Mouse (Mus musculus): Measurements from ENCODE around the gene Micu1. TPM values are rescaled to one million over a fixed set of nuclear protein-coding genes. Genes with fewer than 3 reads are reported as not detected.
"Not testable (repeated sequence)": the region's sequence is repeated elsewhere in the genome, so short reads cannot be mapped to it uniquely, and the experiment has no call there.

Micu1 gene
- total RNA-seq, 2 experiments from 2014 or later: 56.1 to 67.3 TPM

DNA sequence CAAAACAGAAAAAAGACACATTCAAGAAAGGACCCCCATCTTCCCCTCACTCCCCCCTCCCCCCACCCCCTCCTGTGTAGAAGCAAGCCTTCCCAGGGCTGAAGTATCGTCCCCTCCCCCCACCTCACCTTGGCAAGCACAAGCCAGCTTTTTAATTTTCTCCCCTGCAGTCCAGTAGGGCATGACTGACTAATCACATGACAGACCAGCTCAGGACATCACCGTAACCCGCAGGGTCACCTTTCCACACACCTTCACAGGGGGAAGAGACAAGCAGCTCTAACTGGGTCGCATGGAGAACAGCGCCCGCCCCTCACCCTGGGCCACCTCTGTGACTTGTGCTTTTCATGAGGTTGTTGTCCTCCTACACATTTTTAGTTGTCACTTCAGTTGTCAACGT is 147.1 kb downstream of the Micu1 start:
- DNase-seq: no peak

DNA sequence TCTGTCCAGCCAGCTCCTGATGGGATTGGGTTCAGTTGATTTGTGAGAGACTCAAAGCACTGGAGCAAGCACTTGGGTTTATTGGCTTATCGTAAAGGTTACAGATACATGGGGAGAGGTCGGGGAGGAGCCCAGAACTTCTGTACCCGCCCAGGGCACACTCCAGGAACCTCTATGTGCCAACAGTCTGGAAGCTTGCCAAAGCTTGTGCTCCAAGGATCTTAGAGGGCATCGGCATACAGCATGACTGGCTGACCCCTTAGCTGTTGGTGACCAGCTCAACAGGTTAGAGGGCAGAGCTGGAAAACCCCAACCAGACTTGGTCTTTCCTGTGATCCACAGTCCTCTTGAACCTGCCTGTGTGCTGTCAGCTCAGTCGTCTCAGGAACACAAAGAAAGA is 154.9 kb downstream of the Micu1 start:
- peak; percentile 55 for DNase-seq

DNA sequence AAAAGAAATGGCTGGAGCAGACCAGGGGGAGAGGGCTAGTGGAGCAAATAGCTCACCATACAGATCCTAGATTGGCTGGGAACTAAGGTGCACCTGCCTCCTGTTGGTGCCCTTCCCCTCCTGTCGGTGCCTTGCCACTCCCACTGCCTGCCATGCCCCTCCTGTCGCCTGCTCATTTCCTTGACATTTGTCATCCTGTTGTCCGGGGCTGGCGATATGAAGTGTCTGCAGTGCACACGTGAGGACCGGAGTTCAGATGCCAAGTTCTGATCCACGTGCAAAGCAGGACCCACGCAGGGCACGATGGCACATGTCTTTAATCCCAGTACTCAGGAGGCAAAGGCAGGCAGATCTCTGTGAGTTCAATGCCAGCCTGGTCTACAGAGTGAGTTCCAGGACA is 158.4 kb downstream of the Micu1 start:
- DNase-seq: no peak

DNA sequence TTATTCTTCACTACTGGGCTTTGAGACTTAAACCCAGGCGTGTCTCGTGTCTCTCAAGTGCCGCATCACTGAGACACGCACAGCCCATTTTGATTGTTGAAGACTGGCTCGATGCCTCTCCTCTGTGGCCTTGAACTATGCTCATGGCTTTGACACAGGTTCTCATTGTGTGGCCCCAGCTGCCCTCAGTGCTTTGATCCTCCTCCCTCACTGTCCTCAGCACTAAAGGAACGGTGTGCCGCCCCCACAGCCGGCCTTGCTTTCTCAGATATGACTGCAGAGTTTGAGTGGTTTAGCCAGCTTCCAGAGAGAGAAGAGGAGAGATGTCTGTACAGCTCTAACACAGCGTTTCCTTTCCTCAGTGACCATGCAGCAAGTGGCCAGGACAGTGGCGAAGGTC is 158.9 kb downstream of the Micu1 start:
- DNase-seq: no peak

DNA sequence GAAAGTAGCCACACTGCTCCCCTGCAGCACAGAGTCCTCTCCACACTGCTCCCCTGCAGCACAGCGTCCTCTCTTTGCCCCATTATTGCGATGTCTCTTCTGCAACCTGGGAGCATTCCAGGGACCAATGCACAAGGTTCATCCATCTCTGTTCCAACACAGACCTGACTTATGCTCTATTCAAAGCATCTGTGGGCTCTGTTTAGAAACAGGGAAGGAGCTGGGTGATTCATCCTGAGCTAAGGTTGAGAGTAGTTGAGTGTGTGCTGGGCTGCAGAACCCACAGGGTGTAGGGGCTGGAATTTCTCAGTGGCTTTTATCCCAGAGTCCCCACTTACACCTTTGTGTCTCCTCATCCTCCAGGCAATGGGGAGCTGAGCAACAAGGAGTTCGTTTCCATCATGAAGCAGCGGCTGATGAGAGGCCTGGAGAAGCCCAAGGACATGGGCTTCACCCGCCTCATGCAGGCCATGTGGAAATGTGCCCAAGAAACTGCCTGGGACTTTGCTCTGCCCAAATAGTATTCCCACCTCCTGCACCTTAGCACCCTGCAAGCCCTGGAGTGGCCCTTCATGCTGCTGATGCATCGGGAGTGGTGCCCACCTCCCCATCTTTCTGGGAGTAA is 160.7 kb downstream of the Micu1 start:
- no peak for DNase-seq

DNA sequence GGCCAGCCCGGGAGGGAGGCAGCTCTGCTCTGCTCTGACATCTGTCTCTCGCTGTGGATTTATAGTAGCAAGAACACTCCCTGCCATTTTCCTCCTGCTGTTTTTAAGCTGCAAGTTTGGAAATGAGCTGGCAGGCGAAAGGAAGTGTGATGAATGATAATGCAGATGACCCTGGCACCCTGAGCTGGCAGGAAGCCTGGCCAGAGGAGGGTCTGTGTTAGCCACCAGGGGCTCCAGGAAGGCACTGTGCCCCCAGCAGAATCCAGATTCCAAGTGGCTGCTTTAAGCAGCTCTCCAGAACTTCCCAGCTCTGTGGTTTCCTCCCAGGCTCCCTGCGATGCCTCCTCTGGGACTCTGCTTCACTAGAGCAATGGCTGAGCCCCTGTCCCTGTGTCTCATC is 161.3 kb downstream of the Micu1 start:
- no peak for DNase-seq

DNA sequence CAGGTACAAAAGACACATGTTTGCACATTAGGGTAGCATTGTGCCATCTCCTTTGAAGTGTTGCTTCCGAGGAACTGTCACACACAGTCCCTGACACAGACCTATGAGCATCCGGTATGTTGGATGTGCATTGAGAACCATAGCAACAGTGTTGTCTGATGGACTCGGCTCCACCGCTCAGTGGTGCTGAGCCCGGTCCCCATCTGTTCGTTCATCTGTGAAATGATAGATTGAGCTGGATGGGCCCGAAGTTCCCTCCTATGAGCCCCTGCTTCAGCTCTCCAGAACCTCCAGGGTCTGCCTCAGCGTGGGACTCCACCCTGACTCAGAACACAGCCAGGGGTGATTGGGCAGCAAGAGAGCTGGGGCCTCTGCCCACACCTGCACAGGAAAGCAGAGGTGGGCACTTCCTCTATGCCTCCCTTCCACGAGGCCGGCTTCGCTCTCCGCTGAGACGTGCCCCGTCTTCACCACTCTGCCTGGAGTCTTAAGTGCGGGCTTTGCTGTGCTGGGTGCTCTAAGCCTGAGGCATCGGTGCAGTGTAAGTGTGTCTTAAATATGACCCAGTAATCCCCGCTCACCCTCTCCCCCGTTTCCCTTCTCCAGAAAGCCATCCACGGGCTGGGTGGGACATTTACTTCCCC is 162.1 kb downstream of the Micu1 start:
- no peak for DNase-seq

DNA sequence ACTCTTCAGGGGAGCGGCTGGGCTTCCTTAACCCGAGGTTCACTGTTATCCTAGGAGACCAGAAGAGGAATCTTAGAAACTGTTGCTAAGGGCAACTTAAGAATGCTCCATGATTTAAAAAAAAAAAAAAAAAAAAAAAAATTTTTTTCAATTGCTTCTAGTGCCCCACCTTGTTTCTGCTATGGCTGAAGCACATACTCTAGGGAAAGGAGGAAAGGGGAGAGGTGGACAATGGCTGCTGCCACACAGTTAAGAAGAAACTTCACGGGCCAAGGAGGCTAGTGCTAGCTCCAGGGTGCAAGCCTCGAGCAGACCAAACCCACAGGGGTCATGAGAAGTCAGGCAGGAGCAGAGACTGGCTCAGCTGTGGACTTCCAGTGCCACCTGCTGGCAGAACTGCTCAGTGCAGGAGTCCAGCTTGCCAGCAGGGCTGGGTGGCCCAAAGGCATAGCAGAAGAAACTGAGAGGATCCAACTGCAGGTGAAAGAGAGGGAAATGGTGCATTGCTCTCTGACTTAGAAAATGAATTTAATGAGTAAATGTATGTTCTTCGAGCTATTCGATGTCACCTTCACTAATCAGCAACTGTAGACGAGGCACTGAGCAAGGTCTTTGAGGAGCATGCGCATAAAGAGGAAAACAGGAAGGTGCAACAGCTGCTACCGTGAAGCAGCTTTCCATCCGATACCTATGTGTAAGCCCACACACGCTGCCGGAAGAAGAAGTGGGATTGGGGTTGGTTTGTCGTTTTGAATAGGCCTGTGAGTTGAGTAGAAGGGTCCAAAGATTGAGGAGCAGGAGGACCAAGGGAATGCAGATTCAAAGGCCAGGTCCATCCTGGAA is 162.8 kb downstream of the Micu1 start:
- DNase-seq: peak; percentile 94

DNA sequence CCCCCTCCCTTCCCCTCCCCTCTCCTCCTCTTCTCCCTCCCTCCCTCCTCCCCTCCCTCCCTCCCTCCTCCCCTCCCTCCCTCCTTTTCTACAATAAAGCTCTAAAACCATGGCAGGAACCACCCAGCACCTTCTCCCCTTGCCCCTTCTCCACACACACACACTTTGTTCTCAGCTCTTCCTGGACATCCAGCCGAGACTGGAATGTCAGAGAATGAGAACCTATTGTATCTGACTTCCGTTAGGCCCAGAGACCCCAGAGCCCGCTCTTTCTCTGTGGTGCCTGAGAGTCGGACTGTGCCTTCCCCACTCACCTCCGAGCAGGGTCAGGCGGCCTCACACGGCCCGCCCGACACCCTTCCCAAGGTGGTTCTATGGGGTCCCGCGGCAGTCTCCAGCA is 166.0 kb downstream of the Micu1 start:
- no peak for DNase-seq

DNA sequence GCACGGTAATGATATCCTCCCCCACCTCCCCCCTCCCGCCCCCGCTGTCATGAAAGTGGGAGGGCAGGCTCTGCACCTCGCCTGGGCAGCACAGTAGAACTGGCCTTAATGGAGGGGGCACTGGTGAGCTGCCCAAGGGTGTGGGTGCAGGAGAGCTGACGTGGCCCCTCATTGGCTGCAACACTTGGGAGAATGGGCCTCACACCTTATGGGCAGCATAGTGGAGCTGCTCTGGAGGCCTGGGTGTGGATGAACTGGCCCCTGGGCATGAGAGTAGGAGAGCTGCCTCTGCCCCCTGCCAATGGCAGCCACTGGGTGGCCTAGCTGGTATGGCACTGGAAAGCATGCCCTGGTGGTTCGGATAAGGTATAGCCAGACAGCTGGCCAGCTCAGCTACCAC is 167.8 kb downstream of the Micu1 start:
- no peak for DNase-seq

DNA sequence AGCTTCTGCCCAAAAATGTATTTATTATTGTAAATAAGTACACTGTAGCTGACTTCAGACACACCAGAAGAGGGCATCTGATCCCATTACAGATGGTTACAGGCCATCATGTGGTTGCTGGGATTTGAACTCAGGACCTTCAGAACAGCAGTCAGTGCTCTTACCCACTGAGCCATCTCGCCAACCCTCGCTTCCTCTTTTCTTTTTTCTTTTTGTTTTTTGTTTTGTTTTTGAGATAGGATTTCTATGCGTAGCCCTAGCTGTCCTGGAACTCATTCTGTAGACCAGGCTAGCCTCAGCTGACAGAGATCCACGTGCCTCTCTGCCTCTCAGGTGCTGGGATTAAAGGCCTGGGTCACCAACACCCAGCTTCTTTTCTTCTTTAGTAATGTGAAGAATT is 170.4 kb downstream of the Micu1 start:
- DNase-seq: not testable (repeated sequence)

DNA sequence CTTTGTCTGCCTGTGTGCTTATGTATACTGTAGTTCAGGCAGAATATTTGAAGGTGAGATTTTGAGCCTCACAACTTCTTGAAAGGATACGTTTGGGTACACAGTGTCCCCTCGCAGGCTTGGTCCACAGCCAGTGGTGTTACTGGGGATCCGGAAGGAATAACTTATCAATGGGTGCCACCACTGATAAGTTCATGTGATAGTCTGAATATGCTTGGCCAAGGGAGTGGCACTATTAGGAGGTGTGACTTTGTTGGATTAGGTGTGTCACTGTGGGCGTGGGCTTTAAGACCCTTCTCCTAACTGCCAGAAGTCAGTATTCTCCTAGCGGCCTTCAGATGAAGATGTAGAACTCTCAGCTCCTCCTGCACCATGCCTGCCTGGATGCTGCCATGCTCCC is 170.9 kb downstream of the Micu1 start:
- DNase-seq: no peak

DNA sequence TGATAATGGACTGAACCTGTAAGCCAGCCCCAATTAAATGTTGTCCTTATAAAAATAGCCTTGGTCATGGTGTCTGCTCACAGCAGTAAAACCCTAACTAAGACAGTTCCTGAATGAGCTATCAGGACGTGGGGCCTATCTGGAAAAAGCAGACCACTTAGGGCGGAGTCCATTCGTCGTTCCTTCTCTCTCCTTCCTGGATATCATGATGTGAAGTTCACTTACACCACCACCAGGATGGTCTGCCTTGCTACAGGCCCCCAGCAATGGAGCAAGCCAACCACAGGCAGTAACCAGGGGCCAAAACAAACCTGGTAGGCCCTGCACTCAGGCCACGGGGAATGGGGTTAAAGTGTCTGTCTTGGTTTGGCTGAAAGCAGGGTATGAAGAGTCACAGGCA is 171.3 kb downstream of the Micu1 start:
- no peak for DNase-seq

DNA sequence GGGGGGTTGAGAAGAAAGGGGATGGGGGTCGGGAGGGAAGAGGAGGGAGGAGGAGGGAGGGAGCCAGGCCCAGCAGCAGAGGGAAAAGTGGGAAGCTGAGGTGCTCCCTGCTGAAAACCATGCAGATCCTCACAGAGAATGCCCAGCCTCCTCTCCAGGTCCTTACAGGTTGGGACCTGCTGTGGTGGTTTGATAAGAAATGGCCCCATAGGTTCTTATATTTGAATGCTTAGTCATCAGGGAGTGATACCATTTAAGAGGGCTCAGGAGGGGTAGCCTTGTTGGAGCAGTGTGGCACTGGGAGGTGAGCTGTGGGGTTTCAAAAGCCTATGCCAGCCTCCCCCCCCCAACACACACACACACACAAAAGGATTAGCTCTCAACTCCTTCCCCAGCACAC is 173.1 kb downstream of the Micu1 start:
- no peak for DNase-seq

DNA sequence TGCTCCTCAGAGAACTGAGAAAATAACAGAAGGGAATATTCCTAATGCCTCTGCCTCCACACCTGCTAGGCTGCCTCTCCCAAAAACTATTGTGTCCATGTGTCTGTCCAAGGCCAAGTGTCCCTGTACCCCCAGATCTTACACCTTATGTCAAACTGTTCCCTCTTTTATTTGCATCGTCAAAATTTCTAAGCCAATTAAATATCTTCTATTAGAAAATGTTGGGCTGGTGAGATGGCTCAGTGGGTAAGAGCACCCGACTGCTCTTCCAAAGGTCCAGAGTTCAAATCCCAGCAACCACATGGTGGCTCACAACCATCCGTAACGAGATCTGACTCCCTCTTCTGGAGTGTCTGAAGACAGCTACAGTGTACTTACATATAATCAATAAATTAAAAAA is 174.4 kb downstream of the Micu1 start:
- not testable (repeated sequence) for DNase-seq

DNA sequence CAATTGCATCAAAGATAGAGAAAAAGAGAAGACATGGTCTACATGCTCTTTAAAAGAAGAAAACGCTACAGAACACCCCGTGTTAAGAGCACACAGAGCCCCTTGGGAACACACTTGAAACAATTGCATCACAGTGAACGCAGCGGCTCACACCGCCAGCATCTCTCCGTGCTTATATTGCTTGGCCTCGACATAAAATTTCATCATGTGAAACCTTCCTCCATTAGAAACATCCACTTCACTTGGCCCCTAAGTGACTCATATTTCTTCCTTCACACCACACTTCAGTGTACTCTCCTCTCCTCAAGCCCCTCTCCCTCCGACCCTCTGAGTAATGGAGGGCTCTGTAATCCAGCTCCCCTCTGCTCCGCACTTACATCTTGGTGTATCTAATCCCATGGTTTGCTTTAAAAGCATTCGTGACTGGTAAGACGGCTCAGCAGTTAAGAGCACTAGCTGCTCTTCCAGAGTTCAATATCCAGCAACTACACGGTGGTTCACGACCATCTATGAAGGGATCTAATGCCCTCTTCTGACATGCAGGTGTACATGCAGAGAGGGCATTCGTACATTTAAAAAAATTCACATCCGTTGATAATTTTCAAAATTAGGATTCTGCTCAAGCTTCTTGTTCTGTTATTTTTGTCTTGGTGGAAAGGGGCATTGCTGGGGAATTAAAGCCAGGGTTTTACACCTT is 175.3 kb downstream of the Micu1 start:
- no peak for DNase-seq

DNA sequence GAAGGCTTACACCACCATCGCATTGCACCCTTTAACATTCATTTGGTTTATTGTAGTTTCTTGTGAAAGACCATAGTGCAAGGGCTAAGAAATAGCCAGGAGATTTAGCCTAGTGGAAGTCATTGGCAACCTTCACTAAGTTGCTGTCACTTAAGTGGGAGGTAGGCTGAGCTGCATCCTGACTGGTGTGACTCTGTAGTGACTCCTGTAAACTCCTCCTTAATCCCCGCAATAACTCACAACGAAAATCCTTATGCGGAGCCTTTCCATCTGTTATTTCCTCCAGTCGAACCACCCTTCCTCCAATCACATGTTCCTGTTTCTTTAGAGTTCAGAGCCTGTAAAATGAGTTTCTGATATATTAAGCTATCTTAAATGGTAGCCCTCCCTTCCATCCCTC is 176.5 kb downstream of the Micu1 start:
- DNase-seq: no peak

DNA sequence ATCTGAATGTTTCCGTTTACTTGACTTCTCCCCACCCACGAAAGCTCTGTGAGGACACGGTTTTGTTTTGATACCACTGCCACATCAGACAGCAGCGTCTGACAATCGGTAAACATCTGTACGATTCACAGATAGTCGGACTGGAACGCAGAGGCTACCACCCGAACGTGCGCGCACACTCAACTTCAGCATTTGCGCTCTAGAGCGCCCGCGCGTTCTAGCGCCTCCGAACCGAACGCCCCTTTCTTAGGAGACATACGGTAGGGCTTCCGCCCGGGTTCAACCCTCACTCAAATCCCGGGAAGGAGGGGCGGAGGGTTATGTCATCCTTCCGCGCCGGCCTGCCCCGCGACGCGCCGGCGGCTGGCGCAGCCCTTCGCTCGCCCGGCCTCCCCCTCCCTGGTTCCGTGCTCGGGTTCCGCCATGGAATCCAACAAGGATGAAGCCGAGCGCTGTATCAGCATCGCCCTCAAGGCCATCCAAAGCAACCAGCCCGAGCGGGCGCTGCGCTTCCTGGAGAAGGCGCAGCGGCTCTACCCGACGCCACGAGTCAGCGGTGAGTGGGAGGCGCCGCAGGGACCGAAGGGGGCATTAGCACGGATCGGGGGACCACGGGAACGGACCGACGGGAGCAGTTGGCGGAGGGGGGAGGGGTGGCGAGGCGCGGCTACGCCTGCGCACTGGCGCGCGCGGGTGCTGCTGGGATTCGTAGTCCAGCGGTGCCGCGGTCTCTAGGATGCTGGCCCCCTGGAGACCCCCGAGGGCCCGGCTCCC is 177.2 kb downstream of the Micu1 start, which contains the start of gene Dnajb12:
Gene Dnajb12 (plus strand): TSS at position 302 of the 774 bp plus-strand sequence.
- DNase-seq: peak; percentile 97

DNA sequence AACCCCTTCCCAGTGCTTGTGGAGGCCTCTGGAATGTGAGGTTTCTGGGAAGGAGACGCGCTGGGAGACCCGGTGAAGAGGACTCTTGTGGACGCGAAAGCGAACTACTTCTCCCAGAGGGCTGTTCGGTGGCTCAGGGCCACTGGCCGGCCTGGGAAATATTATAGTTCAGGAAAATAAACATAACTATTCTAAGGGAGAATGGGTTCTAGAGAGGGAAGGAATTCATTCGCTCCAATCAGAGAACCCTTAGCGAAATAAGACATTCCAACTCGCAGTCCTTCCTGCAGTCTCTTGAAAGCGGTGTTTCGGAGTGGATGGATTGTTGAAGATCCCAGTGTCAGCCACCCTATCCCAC is 177.7 kb downstream of the Micu1 start:
- DNase-seq: no peak

DNA sequence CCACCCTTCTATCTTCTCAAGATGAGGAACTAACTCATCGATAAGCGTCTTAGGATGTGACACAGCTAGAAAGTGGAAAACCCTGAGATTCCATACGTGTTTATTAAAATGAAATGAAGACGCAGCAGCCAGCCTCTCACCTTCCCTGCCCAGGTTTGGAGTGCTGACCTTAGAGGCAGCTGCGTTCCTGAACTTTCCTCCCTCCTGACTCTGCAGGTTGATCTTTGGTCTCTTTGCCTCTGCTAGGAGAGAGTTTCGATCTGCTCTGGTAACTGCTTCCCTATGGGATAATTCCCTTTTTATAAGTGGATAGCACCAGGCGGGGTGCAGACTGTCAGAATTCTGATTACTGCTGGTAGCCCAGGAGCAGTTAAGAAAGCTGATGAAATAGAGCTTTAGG is 178.6 kb downstream of the Micu1 start:
- no peak for DNase-seq

DNA sequence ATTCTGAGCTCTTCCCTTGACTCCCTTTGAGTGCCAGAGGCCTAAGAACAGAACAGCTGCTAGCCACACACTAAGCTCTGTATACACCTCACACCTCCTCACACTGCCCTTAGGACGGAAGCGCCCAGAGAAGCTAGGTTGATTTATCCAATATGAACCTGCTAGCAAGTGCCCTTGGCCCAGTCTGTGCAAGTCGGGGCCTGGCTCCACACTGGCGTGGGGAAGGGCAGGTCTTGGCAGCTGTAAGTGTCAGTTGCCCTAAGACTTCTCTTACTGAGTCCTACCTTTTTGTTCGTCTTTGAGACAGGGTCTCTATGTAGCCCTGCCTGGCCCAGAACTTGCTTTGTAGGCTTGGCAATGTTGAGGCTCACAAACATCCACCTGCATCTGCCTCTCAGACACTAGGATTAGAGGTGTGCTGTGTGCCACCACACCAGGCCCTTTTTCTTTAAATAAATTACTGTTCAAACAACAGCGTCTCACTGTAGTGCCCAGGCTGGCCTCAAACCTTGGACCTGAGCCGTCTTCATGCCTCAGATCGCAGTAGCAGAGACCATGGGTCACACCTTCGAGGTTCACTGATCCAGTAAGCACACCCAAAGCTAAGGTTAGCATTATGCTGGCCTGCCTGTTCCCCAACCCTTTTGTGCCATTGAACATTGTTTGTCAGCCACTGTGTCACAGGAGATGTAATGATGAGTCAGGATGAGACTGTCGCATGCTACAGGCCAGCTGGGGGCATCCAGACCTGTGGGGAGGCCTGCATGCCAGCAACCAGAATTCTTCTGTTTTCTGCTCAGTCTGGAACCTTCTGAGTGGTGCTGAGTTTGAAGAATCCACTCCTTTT is 182.3 kb downstream of the Micu1 start:
- DNase-seq: no peak

Measured in adrenal gland, postnatal 10 days (tissue).